Mouse (Mus musculus) liver, adult 2 months (tissue): ENCODE results near the gene Ssh1. TPM values are rescaled to one million over a fixed set of nuclear protein-coding genes. Genes with fewer than 3 reads are reported as not detected.

Source experiments
- DNase-seq: peaks from one replicate; pipeline ENCODE4 v3.0.0-alpha.2; 2011; ENCODE audit warnings: low read depth, low spot score; ENCODE audit errors: extremely low read depth
- H3K27ac ChIP-seq: fragments of 200-500 bp; replicated peaks from 2 replicates; pipeline ENCODE4 v1.5.1; 2012; ENCODE audit warnings: low read depth, mild to moderate bottlenecking, control low read depth, inconsistent platforms, low read length; ENCODE audit not compliant: insufficient read depth
- H3K27me3 ChIP-seq: fragments of 200-500 bp; 2 replicates; pipeline ENCODE4 v1.6.1; 2012; ENCODE audit warnings: mild to moderate bottlenecking, moderate library complexity, low read length, inconsistent platforms; ENCODE audit not compliant: control insufficient read depth, insufficient read depth
- H3K36me3 ChIP-seq: fragments of 200-500 bp; 2 replicates; pipeline ENCODE4 v1.6.1; 2012; ENCODE audit warnings: low read length, inconsistent platforms; ENCODE audit not compliant: control insufficient read depth, insufficient read depth
- H3K4me1 ChIP-seq: fragments of 200-500 bp; 2 replicates; pipeline ENCODE4 v1.6.1; 2011; ENCODE audit warnings: low read length; ENCODE audit not compliant: control insufficient read depth, insufficient read depth
- H3K4me3 ChIP-seq: fragments of 200-500 bp; 2 replicates; pipeline ENCODE4 v1.5.1; 2011; ENCODE audit warnings: low read depth, mild to moderate bottlenecking, control low read depth, low read length, moderate library complexity; ENCODE audit not compliant: insufficient read depth
- H3K79me2 ChIP-seq: fragments of 200-500 bp; 2 replicates; pipeline ENCODE4 v1.6.1; 2012; ENCODE audit warnings: inconsistent platforms, mild to moderate bottlenecking, low read length, moderate library complexity; ENCODE audit not compliant: control insufficient read depth, insufficient read depth
- H3K9ac ChIP-seq: fragments of 200-500 bp; 2 replicates; pipeline ENCODE4 v1.6.1; 2012; ENCODE audit warnings: low read depth, mild to moderate bottlenecking, control low read depth, inconsistent platforms, low read length
- CTCF ChIP-seq: fragments of 200-500 bp; IDR thresholded peaks from 2 replicates; pipeline ENCODE4 v1.5.1; 2011; ENCODE audit warnings: low read depth, low read length, control low read depth
- POLR2A ChIP-seq: fragments of 200-500 bp; IDR thresholded peaks from 2 replicates; pipeline ENCODE4 v1.6.1; 2011; ENCODE audit warnings: low read length, control low read depth; ENCODE audit not compliant: insufficient read depth; ENCODE audit errors: extremely low read depth
- WGBS: fragments of 180-500 bp; shearing (Covaris S2); methylation state at CpG from one replicate; pipeline ENCODE4 v1.1.7; 2018; 5-methylcytosine and 5-hydroxymethylcytosine counted together
- polyA plus RNA-seq: library from polyadenylated mRNA; depleted of rRNA; stranded (reverse); fragments of >200 nt; gene quantifications from 2 replicates; pipeline ENCODE4 v1.2.3, GENCODE M21; 2012
- total RNA-seq: library from RNA; depleted of rRNA; stranded (reverse); fragments of >200 nt; gene quantifications from 2 replicates; pipeline ENCODE4 v1.2.3, GENCODE M21; 2014

The Ssh1 gene
- total and polyA plus RNA-seq, 2 experiments: 1.6 to 5.5 TPM

- H3K27me3 ChIP-seq: no peaks in the 10 kb centered on the region
- TF ChIP-seq POLR2A (no peak), CTCF (no peak)
- no peaks in the 10 kb centered on the region; the same call in 1 of the 2 replicates for H3K4me1 ChIP-seq
- no peak overlapping the region for H3K27ac ChIP-seq
- H3K9ac ChIP-seq: no peak overlapping the region
- H3K4me3 ChIP-seq: no peak overlapping the region
- no peak for DNase-seq
- 89% methylated on average over 13 of the region's 13 CpGs for WGBS
- H3K79me2 ChIP-seq: no peaks in the 10 kb centered on the region
- H3K36me3 ChIP-seq: peaks cover 2% of the 10 kb centered on the region; the same call in 1 of the 2 replicates
These were observed 27.1 kb downstream of the Ssh1 start for GRCm38 (mm10) chr5:113966452-113967150.

- Histone ChIP-seq H3K79me2 (no peaks in the 10 kb centered on the region), H3K4me3 (no peak overlapping the region), H3K36me3 (peaks cover 2% of the 10 kb centered on the region; the same call in 1 of the 2 replicates), H3K27me3 (no peaks in the 10 kb centered on the region), H3K9ac (no peak overlapping the region), H3K4me1 (no peaks in the 10 kb centered on the region; the same call in 1 of the 2 replicates), H3K27ac (no peak overlapping the region)
- no peak for DNase-seq
- TF ChIP-seq CTCF (no peak), POLR2A (no peak)
- 92% methylated on average over 7 of the region's 7 CpGs for WGBS
These were observed 28.0 kb downstream of the Ssh1 start for GRCm38 (mm10) chr5:113965659-113966185.

DNA sequence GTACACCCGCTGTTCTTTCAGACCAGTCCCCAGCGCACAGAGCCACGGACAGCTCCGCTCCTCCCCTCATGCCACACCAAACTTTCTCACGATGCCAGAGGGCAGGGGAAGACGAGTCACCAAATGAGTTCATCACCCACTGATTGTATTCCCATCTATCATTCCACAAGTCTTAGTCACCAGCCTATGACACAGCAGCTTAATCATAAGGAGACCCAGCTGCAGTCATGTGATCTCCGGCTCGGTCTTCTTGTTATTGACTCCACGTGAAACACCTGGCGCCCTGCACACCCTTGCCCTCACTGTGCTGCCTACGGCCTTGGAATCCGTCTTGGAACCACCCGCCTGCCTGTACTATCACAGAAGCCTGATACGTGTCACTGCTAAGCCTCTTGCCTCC, 28.7 kb downstream of the Ssh1 start:
- Histone ChIP-seq H3K79me2 (no peaks in the 10 kb centered on the region), H3K27ac (no peak overlapping the region), H3K4me3 (no peak overlapping the region), H3K36me3 (peaks cover 2% of the 10 kb centered on the region; the same call in 1 of the 2 replicates), H3K4me1 (peaks cover under 1% of the 10 kb centered on the region), H3K27me3 (no peaks in the 10 kb centered on the region), H3K9ac (no peak overlapping the region)
- WGBS: 92% methylated on average over 14 of the region's 14 CpGs
- no peak for TF ChIP-seq CTCF
- TF ChIP-seq POLR2A: no peak
- no peak for DNase-seq

DNA sequence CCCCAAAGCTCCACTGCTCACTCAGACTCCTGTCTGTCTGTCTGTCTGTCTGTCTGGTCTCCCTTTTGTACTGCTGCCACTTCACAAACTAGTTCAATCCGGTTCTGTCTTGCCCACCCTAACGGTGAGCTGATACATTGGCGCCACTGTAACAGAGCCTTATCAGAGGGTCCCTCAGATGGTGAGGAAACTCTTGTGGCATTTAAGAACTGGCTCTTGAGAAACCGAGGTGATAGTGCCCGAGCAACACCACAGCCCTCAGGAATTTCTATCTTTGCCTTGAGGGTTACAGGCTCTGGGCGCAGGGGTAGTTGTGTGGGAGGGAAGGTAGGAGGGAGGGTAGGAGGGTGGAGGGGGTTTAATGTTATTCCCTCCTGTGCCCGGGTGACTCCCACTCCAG, 31.9 kb downstream of the Ssh1 start:
- Histone ChIP-seq H3K27me3 (no peaks in the 10 kb centered on the region), H3K79me2 (no peaks in the 10 kb centered on the region), H3K36me3 (no peaks in the 10 kb centered on the region), H3K9ac (no peak overlapping the region), H3K4me3 (no peak overlapping the region), H3K4me1 (peaks cover 4% of the 10 kb centered on the region; the same call in 1 of the 2 replicates), H3K27ac (no peak overlapping the region)
- no peak for DNase-seq
- WGBS: 82% methylated on average over 7 of the region's 7 CpGs
- TF ChIP-seq CTCF (no peak), POLR2A (no peak)

DNA sequence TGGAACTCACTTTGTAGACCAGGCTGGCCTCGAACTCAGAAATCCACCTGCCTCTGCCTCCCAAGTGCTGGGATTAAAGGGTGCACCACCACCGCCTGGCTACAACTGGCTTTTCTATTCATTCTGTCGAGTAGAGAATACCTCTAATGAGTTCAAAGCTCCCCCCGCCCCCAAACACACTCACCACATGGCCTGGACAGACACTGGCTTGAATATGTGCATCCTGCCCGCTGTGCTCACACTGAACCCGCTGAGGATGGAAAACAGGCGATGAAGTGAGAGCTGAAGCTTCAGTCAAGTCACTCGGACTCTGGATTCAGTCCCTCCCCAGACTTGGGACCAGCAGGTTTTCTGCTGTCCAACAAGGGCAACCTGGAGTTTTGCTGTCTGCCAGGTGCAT, 33.3 kb downstream of the Ssh1 start:
- 85% methylated on average over 8 of the region's 8 CpGs for WGBS
- no peak for DNase-seq
- Histone ChIP-seq H3K36me3 (peaks cover 5% of the 10 kb centered on the region; the same call in 1 of the 2 replicates), H3K9ac (no peak overlapping the region), H3K79me2 (no peaks in the 10 kb centered on the region), H3K4me3 (no peak overlapping the region), H3K27me3 (no peaks in the 10 kb centered on the region), H3K27ac (no peak overlapping the region), H3K4me1 (peaks cover 4% of the 10 kb centered on the region; the same call in 1 of the 2 replicates)
- TF ChIP-seq POLR2A (no peak), CTCF (no peak)

- Histone ChIP-seq H3K27ac (no peak overlapping the region), H3K4me1 (peaks cover 4% of the 10 kb centered on the region; the same call in 1 of the 2 replicates), H3K27me3 (no peaks in the 10 kb centered on the region), H3K4me3 (no peak overlapping the region), H3K9ac (no peak overlapping the region), H3K79me2 (no peaks in the 10 kb centered on the region), H3K36me3 (peaks cover 9% of the 10 kb centered on the region; the same call in 1 of the 2 replicates)
- no peak for DNase-seq
- TF ChIP-seq POLR2A (no peak), CTCF (no peak)
- WGBS: 87% methylated on average over 6 of the region's 6 CpGs
These were observed 34.7 kb downstream of the Ssh1 start for GRCm38 (mm10) chr5:113959039-113959438.
